ENCODE assay signal across 18 mouse cellular contexts in genomic region chr19:27122348-27122747, GRCm38 (mm10).
DNase-seq lines count a peak whose midpoint lies in the region; ATAC-seq and TF ChIP-seq lines count a peak whose summit lies in the region.
"Had no signal": no experiment of that assay in that cellular context is flagged by ENCODE, and none has a peak within 500 bp of the region (broad histone marks: within the 10 kb centered on the region; RNA-seq: fewer than 3 reads in every experiment).

No protein-coding gene starts in this region.

- peaks cover 8% of the 10 kb centered on the region for H3K4me1 ChIP-seq in embryonic facial prominence, embryonic 15.5 days
- H3K4me1 ChIP-seq in embryonic facial prominence, embryonic 10.5 days = no peaks in the 10 kb centered on the region
- peaks cover 5% of the 10 kb centered on the region for H3K4me1 ChIP-seq in hindbrain, embryonic 16.5 days (ENCODE audit: control insufficient read depth, insufficient read depth, low read depth, low read length)
- no peaks in the 10 kb centered on the region for H3K4me1 ChIP-seq in hindbrain, postnatal 0 days (ENCODE audit: insufficient read depth, low read length)
- H3K4me1 ChIP-seq in thymus, adult 2 months (replicated peaks; ENCODE audit: control insufficient read depth, insufficient read depth, low read length) = peaks cover 22% of the 10 kb centered on the region
- H3K4me1 ChIP-seq: liver, embryonic 13.5 days had no signal

- H3K4me3 ChIP-seq in embryonic facial prominence, embryonic 15.5 days (replicated peaks) = no peak overlapping the region
- no peak overlapping the region for H3K4me3 ChIP-seq in embryonic facial prominence, embryonic 10.5 days
- H3K4me3 ChIP-seq in hindbrain, embryonic 16.5 days (ENCODE audit: low read length) = no peak overlapping the region
- H3K4me3 ChIP-seq in hindbrain, postnatal 0 days (ENCODE audit: low read length) = no peak overlapping the region
- H3K4me3 ChIP-seq in thymus, adult 2 months (ENCODE audit: control insufficient read depth, insufficient read depth, low read length) = no peak overlapping the region
- H3K4me3 ChIP-seq: heart, embryonic 15.5 days; hindbrain, embryonic 15.5 days; liver, embryonic 13.5 days had no signal

- 0 out of 2 replicates have a peak overlapping the region, but pooled peaks have one; percentile 34 for H3K27ac ChIP-seq in embryonic facial prominence, embryonic 15.5 days (replicated peaks)
- no peak overlapping the region for H3K27ac ChIP-seq in embryonic facial prominence, embryonic 10.5 days (replicated peaks)
- H3K27ac ChIP-seq in hindbrain, embryonic 16.5 days (ENCODE audit: low read depth, low read length) = no peak overlapping the region
- no peak overlapping the region for H3K27ac ChIP-seq in hindbrain, postnatal 0 days
- peak overlapping the region; percentile 9 for H3K27ac ChIP-seq in thymus, adult 2 months (ENCODE audit: control insufficient read depth, insufficient read depth, low read length)
- H3K27ac ChIP-seq: heart, embryonic 15.5 days; hindbrain, embryonic 15.5 days; liver, embryonic 13.5 days; stomach, postnatal 0 days had no signal

- ATAC-seq in embryonic facial prominence, embryonic 15.5 days (ENCODE audit: insufficient number of reproducible peaks, low FRiP score, low TSS enrichment, low read depth) = no peak
- ATAC-seq in hindbrain, embryonic 16.5 days = 0 out of 2 replicates have a peak, but pooled peaks have one; percentile 42
- no peak for ATAC-seq in hindbrain, postnatal 0 days

- H3K4me2 ChIP-seq in embryonic facial prominence, embryonic 15.5 days (replicated peaks) = no peak overlapping the region
- H3K4me2 ChIP-seq in hindbrain, embryonic 16.5 days (ENCODE audit: low read length) = no peak overlapping the region
- H3K4me2 ChIP-seq in hindbrain, postnatal 0 days (ENCODE audit: low read depth, low read length) = no peak overlapping the region
- H3K4me2 ChIP-seq: heart, embryonic 15.5 days; hindbrain, embryonic 15.5 days; liver, embryonic 13.5 days had no signal

- 60% methylated on average over 5 of the region's 5 CpGs for WGBS in embryonic facial prominence, embryonic 15.5 days
- 83% methylated on average over 5 of the region's 5 CpGs for WGBS in embryonic facial prominence, embryonic 10.5 days
- 54% methylated on average over 5 of the region's 5 CpGs for whole genome bisulfite sequencing in hindbrain, embryonic 16.5 days
- 44% methylated on average over 5 of the region's 5 CpGs for WGBS in hindbrain, postnatal 0 days
- WGBS in thymus, adult 2 months = 91% methylated on average over 5 of the region's 5 CpGs

- no peak for TF ChIP-seq POLR2A in thymus, adult 2 months (IDR thresholded peaks at IDR 0.05; ENCODE audit: control insufficient read depth, extremely low read depth, insufficient read depth, low read length, poor library complexity)

- TF ChIP-seq CTCF in hindbrain, postnatal 0 days (IDR thresholded peaks at IDR 0.05; ENCODE audit: low read depth) = no peak
- no peak for TF ChIP-seq CTCF in thymus, adult 2 months (IDR thresholded peaks at IDR 0.05; ENCODE audit: borderline replicate concordance, control insufficient read depth, extremely low read depth, insufficient read depth, low read length, poor library complexity)

- H3K36me3 ChIP-seq in embryonic facial prominence, embryonic 15.5 days = no peaks in the 10 kb centered on the region
- H3K36me3 ChIP-seq in embryonic facial prominence, embryonic 10.5 days (replicated peaks) = no peaks in the 10 kb centered on the region
- H3K36me3 ChIP-seq in hindbrain, embryonic 16.5 days (ENCODE audit: control insufficient read depth, insufficient read depth, low read length) = no peaks in the 10 kb centered on the region
- H3K36me3 ChIP-seq in hindbrain, postnatal 0 days (ENCODE audit: insufficient read depth, low read length) = no peaks in the 10 kb centered on the region
- no peaks in the 10 kb centered on the region for H3K36me3 ChIP-seq in thymus, adult 2 months (ENCODE audit: control insufficient read depth, insufficient read depth, low read length)
- H3K36me3 ChIP-seq: heart, embryonic 15.5 days; hindbrain, embryonic 15.5 days; liver, embryonic 13.5 days had no signal

- H3K9me3 ChIP-seq in embryonic facial prominence, embryonic 15.5 days (replicated peaks) = no peaks in the 10 kb centered on the region
- no peaks in the 10 kb centered on the region for H3K9me3 ChIP-seq in embryonic facial prominence, embryonic 10.5 days
- no peaks in the 10 kb centered on the region for H3K9me3 ChIP-seq in hindbrain, embryonic 16.5 days (ENCODE audit: control insufficient read depth, low read length)
- H3K9me3 ChIP-seq in hindbrain, postnatal 0 days (ENCODE audit: low read length) = no peaks in the 10 kb centered on the region
- H3K9me3 ChIP-seq: heart, embryonic 15.5 days; hindbrain, embryonic 15.5 days; liver, embryonic 13.5 days had no signal

- DNase-seq in embryonic facial prominence, embryonic 10.5 days (ENCODE audit: low spot score) = no peak
- DNase-seq in hindbrain, postnatal 0 days (ENCODE audit: low spot score) = no peak
- DNase-seq in thymus, adult 2 months = no peak
- no peak for DNase-seq in thymus, postnatal 4 days
- DNase-seq in ovary, postnatal 36 days (ENCODE audit: low spot score) = no peak
- DNase-seq: adrenal gland, postnatal 36 days; gastrocnemius, postnatal 36 days; heart, postnatal 36 days; kidney, adult 11 months; layer of hippocampus, adult 9-11 months; liver, embryonic 13.5 days; lung, adult 2 months; lung, postnatal 14 days had no signal

- no peaks in the 10 kb centered on the region for H3K27me3 ChIP-seq in embryonic facial prominence, embryonic 15.5 days
- no peaks in the 10 kb centered on the region for H3K27me3 ChIP-seq in embryonic facial prominence, embryonic 10.5 days (replicated peaks; ENCODE audit: low read depth, poor library complexity, severe bottlenecking)
- no peaks in the 10 kb centered on the region for H3K27me3 ChIP-seq in hindbrain, embryonic 16.5 days (replicated peaks; ENCODE audit: control insufficient read depth, insufficient read depth, low read length)
- no peaks in the 10 kb centered on the region for H3K27me3 ChIP-seq in hindbrain, postnatal 0 days (ENCODE audit: insufficient read depth, low read length)
- no peaks in the 10 kb centered on the region for H3K27me3 ChIP-seq in thymus, adult 2 months (ENCODE audit: control insufficient read depth, insufficient read depth, low read length)
- H3K27me3 ChIP-seq: heart, embryonic 15.5 days; hindbrain, embryonic 15.5 days; liver, embryonic 13.5 days had no signal

- no peak overlapping the region for H3K9ac ChIP-seq in embryonic facial prominence, embryonic 15.5 days
- no peak overlapping the region for H3K9ac ChIP-seq in hindbrain, embryonic 16.5 days (ENCODE audit: low read depth, low read length)
- no peak overlapping the region for H3K9ac ChIP-seq in hindbrain, postnatal 0 days (replicated peaks; ENCODE audit: low read length)
- H3K9ac ChIP-seq: heart, embryonic 15.5 days; hindbrain, embryonic 15.5 days; liver, embryonic 13.5 days had no signal

Comparison
In these comparisons a context has a peak if more than half of its experiments do, and no peak if none do; other contexts are left out.
1. H3K27ac ChIP-seq: peak in embryonic facial prominence, embryonic 15.5 days (single experiment) and thymus, adult 2 months (single experiment); none in embryonic facial prominence, embryonic 10.5 days (single experiment), hindbrain, embryonic 16.5 days (single experiment) and hindbrain, postnatal 0 days (single experiment).